Mouse (Mus musculus) thymus, adult 2 months (tissue): Measurements from ENCODE around the gene Gga1.

Experiments
- CTCF ChIP-seq: fragments of 200-500 bp; IDR thresholded peaks from 2 replicates; pipeline ENCODE4 v1.5.1; 2012; ENCODE audit warnings: mild to moderate bottlenecking, control low read depth, low read length, moderate library complexity, borderline replicate concordance; ENCODE audit not compliant: control insufficient read depth, poor library complexity, insufficient read depth; ENCODE audit errors: extremely low read depth
- POLR2A ChIP-seq: fragments of 200-500 bp; IDR thresholded peaks from 2 replicates; pipeline ENCODE4 v1.6.1; 2012; ENCODE audit warnings: mild to moderate bottlenecking, low read length, control low read depth, moderate library complexity; ENCODE audit not compliant: control insufficient read depth, poor library complexity, insufficient read depth; ENCODE audit errors: extremely low read depth

- TF ChIP-seq CTCF, result no peak
- no peak for TF ChIP-seq POLR2A
Observed at GRCm38 (mm10) chr15:78912040-78912439, 35.0 kb downstream of the Gga1 start.
